Mouse (Mus musculus) limb, embryonic 10.5 days (tissue): ENCODE measurements around the gene Cdt1. TPM values are rescaled to one million over a fixed set of nuclear protein-coding genes. Genes with fewer than 3 reads are reported as not detected.
"Not testable (repeated sequence)": the region's sequence is repeated elsewhere in the genome, so short reads cannot be mapped to it uniquely, and the experiment has no call there.

ENCODE experiments used
- DNase-seq: peaks from one replicate; pipeline ENCODE4 v3.0.0-alpha.2; 2017; ENCODE audit warnings: low spot score
- H3K27ac ChIP-seq: fragments of 300-500 bp; sonication (generic); 2 replicates; pipeline ENCODE4 v1.5.1; 2016; ENCODE audit warnings: mild to moderate bottlenecking
- H3K27me3 ChIP-seq: fragments of 300-500 bp; sonication (generic); 2 replicates; pipeline ENCODE4 v1.6.1; 2016; ENCODE audit warnings: low read depth, mild to moderate bottlenecking; ENCODE audit not compliant: poor library complexity, severe bottlenecking
- H3K36me3 ChIP-seq: fragments of 300-500 bp; sonication (generic); 2 replicates; pipeline ENCODE4 v1.6.1; 2016; ENCODE audit warnings: mild to moderate bottlenecking, moderate library complexity
- H3K4me1 ChIP-seq: fragments of 300-500 bp; sonication (generic); 2 replicates; pipeline ENCODE4 v1.6.1; 2016
- H3K4me3 ChIP-seq: fragments of 300-500 bp; sonication (generic); 2 replicates; pipeline ENCODE4 v1.5.1; 2016; ENCODE audit warnings: mild to moderate bottlenecking, moderate library complexity
- H3K9me3 ChIP-seq: fragments of 300-500 bp; sonication (generic); replicated peaks from 2 replicates; pipeline ENCODE4 v1.6.1; 2016; ENCODE audit warnings: mild to moderate bottlenecking
- WGBS: fragments of 180-500 bp; shearing (Covaris S2); methylation state at CpG from one replicate; pipeline ENCODE4 v1.1.7; 2016; 5-methylcytosine and 5-hydroxymethylcytosine counted together
- polyA plus RNA-seq: library from polyadenylated mRNA; unstranded; fragments of >200 nt; fragmentation: Nextera tagmentation; extraction: Ambion mirVana; gene quantifications from 2 replicates; pipeline ENCODE4 v1.2.1, GENCODE M21; 2016

Gene Cdt1
- polyA plus RNA-seq, 1 experiment from 2014 or later: 68.9 TPM

DNA sequence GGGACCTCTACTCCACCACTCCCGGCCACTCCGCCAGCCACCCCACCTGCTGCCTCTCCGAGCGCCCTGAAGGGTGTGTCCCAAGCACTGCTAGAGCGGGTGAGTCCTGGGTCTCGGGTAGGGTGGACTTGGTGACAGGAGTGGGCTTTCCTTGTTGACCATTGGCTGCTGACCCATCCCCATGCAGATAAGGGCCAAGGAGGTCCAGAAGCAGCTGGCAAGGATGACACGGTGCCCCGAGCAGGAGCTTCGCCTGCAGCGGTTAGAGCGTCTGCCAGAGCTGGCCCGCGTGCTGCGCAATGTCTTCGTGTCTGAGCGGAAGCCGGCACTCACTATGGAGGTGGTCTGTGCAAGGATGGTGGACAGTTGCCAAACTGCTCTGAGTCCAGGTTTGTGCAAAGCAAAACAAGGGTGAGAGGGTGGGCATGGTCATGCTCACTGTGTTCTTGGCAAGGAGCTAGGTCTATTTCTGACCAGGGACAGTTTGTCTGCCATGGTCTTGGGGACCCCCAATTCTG, 4.0 kb downstream of the Cdt1 start:
- peaks cover 67% of the 10 kb centered on the region for H3K36me3 ChIP-seq

DNA sequence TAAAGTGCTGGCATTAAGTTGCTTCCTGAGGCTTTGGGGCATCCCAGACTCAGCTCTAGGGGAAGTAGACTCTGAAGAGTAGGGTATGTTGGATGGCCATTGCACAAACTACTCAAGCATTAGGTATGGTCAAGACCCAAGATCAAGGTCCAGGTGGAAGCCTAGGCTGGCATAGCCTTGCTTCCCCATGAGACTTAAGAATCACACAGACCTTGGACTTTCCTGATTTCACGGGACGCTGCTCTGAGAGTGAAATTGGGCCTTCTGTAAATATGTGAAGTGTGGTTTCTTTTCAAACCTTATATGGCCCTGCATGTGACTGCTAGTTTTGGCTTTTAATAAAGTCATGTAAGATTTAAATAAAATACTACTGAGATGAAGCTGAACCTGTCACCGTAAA, 4.9 kb downstream of the Cdt1 start:
- Histone ChIP-seq H3K27me3 (no peaks in the 10 kb centered on the region), H3K4me3 (no peak overlapping the region), H3K4me1 (peaks cover 66% of the 10 kb centered on the region), H3K9me3 (no peaks in the 10 kb centered on the region), H3K27ac (no peak overlapping the region), H3K36me3 (peaks cover 67% of the 10 kb centered on the region)
- WGBS: 94% methylated on average over 3 of the region's 3 CpGs
- no peak for DNase-seq

More for the DNA sequence above, 4.0 kb downstream of the Cdt1 start:
- Histone ChIP-seq H3K9me3 (no peaks in the 10 kb centered on the region), H3K27ac (no peak overlapping the region), H3K27me3 (no peaks in the 10 kb centered on the region), H3K4me1 (peaks cover 67% of the 10 kb centered on the region), H3K4me3 (no peak overlapping the region)
- WGBS: 97% methylated on average over 17 of the region's 17 CpGs
- DNase-seq: no peak

DNA sequence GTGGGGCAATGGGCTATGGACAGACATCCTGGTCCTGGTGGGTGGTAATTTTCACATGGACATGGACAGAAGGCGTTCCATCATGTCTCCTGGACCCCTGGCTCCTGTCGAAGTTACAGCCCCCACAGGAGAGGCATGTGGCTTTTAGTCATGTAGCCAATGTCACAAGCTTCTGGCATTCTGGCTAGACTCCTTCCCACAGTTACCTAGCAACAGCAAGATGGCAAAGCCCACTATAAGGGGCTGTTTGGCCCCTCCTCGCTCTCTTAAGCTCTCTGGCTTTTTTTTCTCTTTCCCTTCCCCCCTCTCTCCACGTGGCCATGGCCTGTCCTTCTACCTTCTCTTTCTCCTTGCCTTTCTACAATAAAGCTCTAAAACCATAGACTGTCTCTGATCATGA, 5.4 kb downstream of the Cdt1 start:
- Histone ChIP-seq H3K4me1 (peaks cover 65% of the 10 kb centered on the region), H3K36me3 (peaks cover 67% of the 10 kb centered on the region)
- DNase-seq, H3K9me3 ChIP-seq, H3K27me3 ChIP-seq, H3K27ac ChIP-seq, H3K4me3 ChIP-seq: not testable (repeated sequence)
- WGBS: 54% methylated on average over 4 of the region's 4 CpGs

DNA sequence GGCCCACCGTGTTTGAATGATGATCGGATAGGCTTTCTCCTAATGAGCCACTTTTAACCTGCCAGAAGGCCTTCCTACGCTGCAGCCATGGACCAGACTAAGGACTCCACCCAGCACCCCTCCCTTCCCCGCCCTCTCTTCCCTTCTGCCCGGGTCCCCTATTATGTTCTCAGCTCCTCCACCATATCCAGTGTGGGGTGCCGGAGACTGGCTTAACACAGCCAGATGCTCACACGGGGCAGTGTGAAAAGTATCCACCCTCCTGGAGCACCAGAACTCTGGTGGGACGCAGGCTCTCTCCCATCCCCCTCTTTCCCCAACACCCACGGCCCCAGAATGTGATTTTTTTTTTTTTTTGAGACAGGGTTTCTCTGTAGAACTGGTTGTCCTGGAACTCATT, 5.8 kb downstream of the Cdt1 start:
- Histone ChIP-seq H3K4me3 (no peak overlapping the region), H3K4me1 (peaks cover 68% of the 10 kb centered on the region)
- 69% methylated on average over 9 of the region's 9 CpGs for WGBS

DNA sequence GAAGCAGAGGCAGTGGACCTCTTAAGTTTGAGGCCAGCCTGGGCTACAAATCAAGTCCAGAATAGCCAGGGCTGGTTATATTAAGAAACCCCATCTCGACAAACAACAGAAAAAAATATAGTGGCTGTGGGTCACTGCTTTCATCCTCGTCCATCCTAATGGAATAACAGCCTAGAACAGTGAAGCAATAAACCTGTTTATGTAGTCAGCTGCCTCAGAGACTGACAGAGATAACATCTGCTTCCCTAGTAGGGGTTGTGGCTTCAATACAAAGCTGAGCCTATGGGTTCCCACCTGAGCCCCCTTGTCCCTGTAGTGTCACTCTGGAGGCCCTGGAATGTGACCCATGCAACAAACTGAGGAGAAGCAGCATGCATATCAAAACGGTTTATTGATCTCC, 6.4 kb downstream of the Cdt1 start:
- Histone ChIP-seq H3K27me3 (no peaks in the 10 kb centered on the region), H3K9me3 (no peaks in the 10 kb centered on the region), H3K36me3 (peaks cover 61% of the 10 kb centered on the region), H3K27ac (no peak overlapping the region; the same call in 1 of the 2 replicates), H3K4me1 (peaks cover 68% of the 10 kb centered on the region), H3K4me3 (0 out of 2 replicates have a peak overlapping the region, but pooled peaks have one; percentile 71)
- 50% methylated on average over 3 of the region's 3 CpGs for WGBS
- DNase-seq: no peak

More for the DNA sequence above, 5.8 kb downstream of the Cdt1 start:
- no peak overlapping the region for H3K27ac ChIP-seq
- H3K36me3 ChIP-seq: peaks cover 67% of the 10 kb centered on the region
- H3K9me3 ChIP-seq: no peaks in the 10 kb centered on the region
- H3K27me3 ChIP-seq: no peaks in the 10 kb centered on the region
- no peak for DNase-seq

DNA sequence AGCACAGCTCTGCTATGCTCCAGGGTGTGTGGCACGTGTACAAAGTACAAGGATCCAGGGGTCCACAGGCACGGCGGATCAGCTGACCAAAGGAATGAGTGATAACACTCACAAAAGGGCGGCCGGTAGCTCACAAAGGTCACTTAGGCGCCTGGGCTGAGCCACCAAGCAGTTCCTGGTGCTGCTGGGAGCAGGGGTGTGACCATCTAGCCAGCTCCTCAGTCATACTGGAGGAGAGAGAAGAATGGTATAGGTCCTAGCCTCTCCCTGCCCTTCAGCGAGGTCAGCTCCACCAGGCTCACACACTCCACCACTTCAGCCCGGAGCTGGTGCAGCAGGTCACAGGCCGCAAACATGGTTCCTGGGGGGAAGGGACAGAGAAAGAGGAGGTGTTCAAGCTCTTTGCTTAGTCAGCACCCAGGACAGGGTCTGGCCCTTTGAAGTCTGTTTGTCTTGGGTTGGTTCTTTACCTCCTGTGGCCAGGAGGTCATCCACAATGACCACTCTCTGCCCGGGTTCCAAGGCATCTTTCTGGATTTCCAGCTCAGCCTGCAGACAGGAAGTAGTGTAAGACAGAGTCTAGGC, 6.9 kb downstream of the Cdt1 start:
- no peak overlapping the region; the same call in 1 of the 2 replicates for H3K27ac ChIP-seq
- peaks cover 56% of the 10 kb centered on the region for H3K36me3 ChIP-seq
- H3K4me3 ChIP-seq: peak overlapping the region; percentile 71
- peaks cover 68% of the 10 kb centered on the region for H3K4me1 ChIP-seq
- DNase-seq: no peak
- H3K9me3 ChIP-seq: no peaks in the 10 kb centered on the region
- H3K27me3 ChIP-seq: no peaks in the 10 kb centered on the region
- 38% methylated on average over 10 of the region's 10 CpGs for WGBS

DNA sequence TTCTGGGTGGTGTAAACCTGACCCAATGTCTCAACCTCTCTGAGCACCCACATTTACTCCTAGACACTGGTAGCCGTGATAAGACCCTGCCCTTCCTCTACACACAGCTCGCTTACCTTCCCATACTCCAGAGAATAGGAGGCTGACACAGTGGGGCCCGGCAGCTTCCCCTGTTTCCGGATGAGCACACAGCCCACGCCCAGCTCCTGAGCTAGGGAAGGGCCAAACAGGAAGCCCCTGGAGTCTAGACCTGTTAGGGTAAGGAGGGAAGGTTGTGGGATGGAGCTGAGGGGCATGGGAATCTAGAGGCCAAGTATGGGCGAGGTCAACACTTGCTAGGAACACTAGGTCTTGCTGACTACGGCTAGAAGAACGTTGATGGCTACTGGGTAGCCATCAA, 7.5 kb downstream of the Cdt1 start:
- no peak for DNase-seq
- Histone ChIP-seq H3K36me3 (peaks cover 51% of the 10 kb centered on the region), H3K27me3 (no peaks in the 10 kb centered on the region), H3K9me3 (no peaks in the 10 kb centered on the region), H3K4me3 (peak overlapping the region; percentile 71), H3K27ac (no peak overlapping the region; the same call in 1 of the 2 replicates), H3K4me1 (peaks cover 69% of the 10 kb centered on the region)
- WGBS: 80% methylated on average over 8 of the region's 8 CpGs

DNA sequence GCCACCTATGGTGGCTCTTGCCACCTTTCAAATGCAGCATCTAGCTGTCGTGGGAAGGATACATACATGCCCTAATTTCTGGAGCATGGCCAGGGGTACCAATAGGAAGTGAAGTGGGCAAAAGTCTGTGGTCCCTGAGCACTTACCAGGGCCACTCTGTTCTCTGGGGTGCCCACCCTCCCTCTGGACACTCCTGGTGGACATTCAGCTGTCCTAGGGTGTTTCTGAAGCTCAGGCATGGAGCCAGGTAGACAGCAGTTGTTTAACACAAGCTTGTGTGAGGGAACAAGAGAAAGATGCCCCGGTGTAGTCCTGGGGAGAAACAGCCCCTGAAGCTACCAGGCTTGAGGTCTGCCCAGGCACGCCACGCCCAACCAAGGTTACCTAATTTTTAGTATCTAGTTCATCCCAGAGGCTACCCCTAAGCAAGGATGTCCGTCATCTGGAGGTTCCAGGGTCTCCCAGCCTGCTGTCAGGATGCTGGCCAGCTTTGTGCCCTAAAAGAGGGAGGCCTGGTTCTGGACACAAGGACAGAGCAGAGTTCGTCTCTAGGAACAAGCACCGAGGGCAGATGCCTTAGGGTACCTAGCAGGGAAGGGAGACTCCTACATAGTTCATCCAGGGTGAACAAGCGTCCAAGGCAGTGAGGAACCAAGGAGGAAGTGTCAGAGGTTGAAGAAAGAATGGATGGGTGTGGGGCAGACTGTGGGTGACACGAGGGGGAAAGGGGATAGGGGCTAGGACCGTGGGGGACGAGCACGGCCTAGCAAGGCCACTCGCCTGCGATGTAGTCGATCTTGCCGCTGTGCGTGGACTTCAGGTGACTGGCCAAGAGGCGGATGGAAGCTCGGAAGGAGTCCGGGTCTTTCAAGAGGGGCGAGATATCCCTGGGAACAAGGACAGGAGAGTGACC, 8.2 kb downstream of the Cdt1 start:
- no peak for DNase-seq
- no peaks in the 10 kb centered on the region for H3K27me3 ChIP-seq
- peaks cover 44% of the 10 kb centered on the region for H3K36me3 ChIP-seq
- H3K27ac ChIP-seq: peak overlapping the region; percentile 87
- no peaks in the 10 kb centered on the region for H3K9me3 ChIP-seq
- H3K4me1 ChIP-seq: peaks cover 73% of the 10 kb centered on the region
- WGBS: 18% methylated on average over 21 of the region's 21 CpGs
- peak overlapping the region; percentile 71 for H3K4me3 ChIP-seq

DNA sequence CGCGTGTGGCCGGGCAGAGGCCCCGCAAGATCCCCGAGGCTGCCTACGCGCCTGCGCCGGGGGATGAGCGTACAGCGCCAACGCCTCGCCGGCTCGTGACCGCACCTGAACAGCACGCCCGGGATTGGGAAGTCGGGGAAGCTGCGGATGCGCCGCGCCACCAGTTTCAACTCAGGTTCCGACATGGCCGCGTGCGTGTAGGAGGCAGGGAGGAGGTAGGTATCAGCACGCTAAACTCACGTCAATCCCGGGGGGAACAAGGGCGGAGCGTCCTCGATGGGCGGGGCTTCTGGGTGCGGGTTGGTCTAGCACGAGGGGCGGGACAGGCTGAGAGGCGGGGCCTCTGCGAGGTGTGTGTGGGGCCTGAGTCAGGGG, 8.8 kb downstream of the Cdt1 start, which contains the start of gene Aprt:
Gene Aprt (minus strand): TSS at position 262 of the 375 bp plus-strand sequence.
- H3K36me3 ChIP-seq: peaks cover 37% of the 10 kb centered on the region
- H3K4me1 ChIP-seq: peaks cover 76% of the 10 kb centered on the region
- peak within 1 kb of the TSS; percentile 71 for H3K4me3 ChIP-seq
- no peaks in the 10 kb centered on the region for H3K27me3 ChIP-seq
- no peaks in the 10 kb centered on the region for H3K9me3 ChIP-seq
- H3K27ac ChIP-seq: peak within 1 kb of the TSS; percentile 87
- peak; percentile 92 for DNase-seq
- under 1% methylated on average over 39 of the region's 39 CpGs for WGBS

DNA sequence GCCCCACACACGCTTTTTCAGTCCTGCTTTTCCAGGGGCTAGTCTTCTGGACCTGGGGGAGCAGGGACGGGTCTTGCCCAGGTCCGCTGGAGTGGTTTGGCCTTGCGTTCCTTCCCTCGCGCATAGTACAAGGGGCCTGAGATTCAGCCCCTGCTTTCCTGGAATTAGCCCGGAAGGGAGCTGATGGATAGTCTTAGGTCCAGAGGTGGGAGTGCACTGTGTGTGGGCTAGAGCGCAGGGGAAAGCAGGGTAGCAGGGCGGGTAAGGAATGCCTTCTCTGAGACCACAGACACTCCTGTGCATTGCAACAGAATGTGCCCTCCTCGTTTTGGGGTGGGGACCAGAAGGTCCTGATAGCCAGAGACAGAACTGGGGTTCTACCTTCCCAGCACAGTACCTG, 9.3 kb downstream of the Cdt1 start:
- Histone ChIP-seq H3K9me3 (no peaks in the 10 kb centered on the region), H3K27ac (peak overlapping the region; percentile 87), H3K36me3 (peaks cover 32% of the 10 kb centered on the region), H3K4me3 (peak overlapping the region; percentile 71), H3K27me3 (no peaks in the 10 kb centered on the region), H3K4me1 (peaks cover 72% of the 10 kb centered on the region)
- DNase-seq: no peak
- 40% methylated on average over 10 of the region's 10 CpGs for WGBS

DNA sequence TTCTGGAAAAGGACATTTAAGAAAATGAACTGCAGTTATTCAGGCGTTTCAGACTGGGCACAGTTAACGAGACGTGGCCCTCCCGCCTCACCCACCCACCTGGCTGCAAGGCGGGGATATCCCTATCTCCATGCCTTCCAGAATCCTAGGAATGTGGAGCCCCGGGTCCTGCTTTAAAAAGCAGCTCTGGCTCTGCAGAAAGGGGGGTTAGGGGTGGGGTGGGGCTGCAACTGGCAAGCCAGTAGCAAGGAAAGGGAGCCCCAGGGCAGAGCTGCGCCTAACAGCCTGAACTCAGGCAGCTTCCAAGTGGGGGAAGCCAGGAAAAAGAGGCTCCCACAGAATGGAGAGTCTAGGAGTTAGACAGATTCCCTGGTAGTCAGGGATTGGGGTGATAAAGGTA, 11.4 kb downstream of the Cdt1 start:
- Histone ChIP-seq H3K9me3 (no peaks in the 10 kb centered on the region), H3K4me1 (peaks cover 80% of the 10 kb centered on the region), H3K36me3 (peaks cover 12% of the 10 kb centered on the region), H3K27ac (peak overlapping the region; percentile 69), H3K27me3 (no peaks in the 10 kb centered on the region), H3K4me3 (peak overlapping the region; percentile 4; the same call in 1 of the 2 replicates)
- DNase-seq: no peak
- WGBS: 33% methylated on average over 7 of the region's 7 CpGs

DNA sequence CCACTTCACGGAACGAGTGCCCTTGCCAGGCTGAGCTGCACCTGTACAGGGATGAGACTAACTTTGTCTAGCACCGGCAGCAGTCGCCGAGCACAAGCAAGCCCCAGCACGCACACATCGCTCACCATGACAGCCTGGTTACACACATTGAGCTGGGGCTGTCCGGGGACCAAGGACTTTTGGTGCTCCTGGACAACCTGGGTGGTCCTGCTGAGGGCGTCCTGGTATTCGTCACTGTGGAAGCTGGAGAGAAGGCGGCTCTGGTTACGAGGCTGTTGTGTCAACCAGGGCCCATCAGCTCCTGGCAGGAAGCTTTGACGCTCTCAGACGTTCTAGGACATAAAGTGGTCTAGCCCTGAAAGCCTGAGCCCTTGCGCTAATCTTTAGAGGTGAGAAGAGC, 13.1 kb downstream of the Cdt1 start:
- Histone ChIP-seq H3K4me1 (peaks cover 78% of the 10 kb centered on the region), H3K4me3 (no peak overlapping the region), H3K27ac (peak overlapping the region; percentile 26), H3K27me3 (no peaks in the 10 kb centered on the region), H3K36me3 (no peaks in the 10 kb centered on the region), H3K9me3 (no peaks in the 10 kb centered on the region)
- no peak for DNase-seq
- WGBS: 32% methylated on average over 15 of the region's 15 CpGs

DNA sequence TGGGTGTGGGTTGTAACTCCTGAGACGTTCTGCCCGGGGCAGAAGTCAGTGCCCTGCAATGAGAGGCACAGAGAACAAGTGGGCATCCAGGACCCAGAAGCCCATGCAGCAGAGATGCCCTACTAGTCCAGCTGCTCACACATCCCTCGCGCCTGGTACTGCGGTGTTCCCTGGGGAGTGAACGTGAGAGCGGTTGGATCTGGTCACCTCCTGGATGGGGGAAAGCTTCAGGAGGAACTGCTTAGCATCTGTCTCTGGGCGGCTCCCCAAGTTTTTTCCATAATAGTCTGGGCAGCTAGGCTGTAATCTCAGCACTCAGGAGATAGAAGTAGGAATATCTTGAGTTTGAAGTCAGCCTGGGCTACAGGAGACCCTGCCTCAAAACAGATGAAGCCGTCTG, 17.2 kb downstream of the Cdt1 start:
- Histone ChIP-seq H3K27ac (peak overlapping the region; percentile 48), H3K4me3 (no peak overlapping the region), H3K4me1 (peaks cover 55% of the 10 kb centered on the region), H3K9me3 (no peaks in the 10 kb centered on the region), H3K27me3 (no peaks in the 10 kb centered on the region), H3K36me3 (no peaks in the 10 kb centered on the region)
- DNase-seq: no peak
- WGBS: 89% methylated on average over 9 of the region's 9 CpGs
